Mouse (Mus musculus) kidney, postnatal 36 days (tissue): ENCODE measurements around the gene Zmym3.

ENCODE experiments used
- DNase-seq, 2 experiments: peaks; one replicate each; pipeline ENCODE4 v3.0.0; 2021 to 2022; ENCODE audit warnings: mixed read lengths in 2 of 2

The Zmym3 gene

GRCm38 (mm10) chrX:101420700-101421095 lies at the start of gene Zmym3:
Gene Zmym3, minus strand, starts transcription at chrX:101420849.
- no peak for DNase-seq

- no peak for DNase-seq
These were observed 30.9 kb upstream of the Zmym3 start for GRCm38 (mm10) chrX:101451591-101451990.

- no peak for DNase-seq
These were observed 30.5 kb upstream of the Zmym3 start for GRCm38 (mm10) chrX:101451147-101451546.

- peak; percentile 5 to 29 for DNase-seq
These were observed 28.3 kb upstream of the Zmym3 start, which contains the start of gene Itgb1bp2 for GRCm38 (mm10) chrX:101448886-101449475. Gene Itgb1bp2, plus strand, starts transcription at chrX:101449088.

GRCm38 (mm10) chrX:101429976-101430375 lies 9.3 kb upstream of the Zmym3 start:
- DNase-seq, result peak in 1 of 2 experiments; percentile 25

- peak; percentile 86 to 93 for DNase-seq
These were observed 8.7 kb upstream of the Zmym3 start, which contains the start of gene Nono for GRCm38 (mm10) chrX:101429142-101429949. Gene Nono, plus strand, starts transcription at chrX:101429318.

- DNase-seq, result no peak
These were observed 8.1 kb upstream of the Zmym3 start for GRCm38 (mm10) chrX:101428785-101429141.

GRCm38 (mm10) chrX:101427774-101428173 lies 7.1 kb upstream of the Zmym3 start:
- peak; percentile 37 to 60 for DNase-seq

GRCm38 (mm10) chrX:101423462-101423861 lies 2.8 kb upstream of the Zmym3 start:
- no peak for DNase-seq

- DNase-seq, result peak; percentile 86 to 89
These were observed 637 bp downstream of the Zmym3 start for GRCm38 (mm10) chrX:101419725-101420699.

GRCm38 (mm10) chrX:101418946-101419724 lies 1.5 kb downstream of the Zmym3 start:
- peak; percentile 62 to 79 for DNase-seq

GRCm38 (mm10) chrX:101396459-101396858 lies 24.2 kb downstream of the Zmym3 start:
- no peak for DNase-seq

- DNase-seq, result no peak
These were observed 26.3 kb downstream of the Zmym3 start for GRCm38 (mm10) chrX:101394341-101394740.

- peak; percentile 19 to 27 for DNase-seq
These were observed 31.6 kb downstream of the Zmym3 start for GRCm38 (mm10) chrX:101388866-101389537.

GRCm38 (mm10) chrX:101386222-101386621 lies 34.4 kb downstream of the Zmym3 start:
- DNase-seq, result no peak

- DNase-seq, result no peak
These were observed 36.1 kb downstream of the Zmym3 start for GRCm38 (mm10) chrX:101384439-101385137.

- no peak for DNase-seq
These were observed 37.2 kb downstream of the Zmym3 start for GRCm38 (mm10) chrX:101383455-101383854.

- no peak for DNase-seq
These were observed 40.9 kb downstream of the Zmym3 start for GRCm38 (mm10) chrX:101379744-101380143.

- DNase-seq, result peak; percentile 82 to 85
These were observed 43.6 kb downstream of the Zmym3 start for GRCm38 (mm10) chrX:101377076-101377475.

GRCm38 (mm10) chrX:101376190-101376968 lies 44.3 kb downstream of the Zmym3 start, which contains the start of gene Gjb1:
Gene Gjb1, plus strand, starts transcription at chrX:101376378.
- no peak for DNase-seq
